Mouse (Mus musculus) thymus, adult 2 months (tissue): ENCODE measurements at regions not wholly inside any gene's neighbourhood (a gene's known extent, or its start where the extent isn't known, plus 50 kb on each side); places are given as distances from the start of the nearest gene placed in this dataset.

Source experiments
- DNase-seq: peaks from one replicate; pipeline ENCODE4 v3.0.0; 2021
- H3K27ac ChIP-seq: fragments of 200-500 bp; 2 replicates; pipeline ENCODE4 v1.5.1; 2012; ENCODE audit warnings: low read length, control low read depth; ENCODE audit not compliant: control insufficient read depth, insufficient read depth
- H3K27me3 ChIP-seq: fragments of 200-500 bp; 2 replicates; pipeline ENCODE4 v1.6.1; 2012; ENCODE audit warnings: mild to moderate bottlenecking, low read length, moderate library complexity, mixed read lengths; ENCODE audit not compliant: control insufficient read depth, insufficient read depth
- H3K36me3 ChIP-seq: fragments of 200-500 bp; 2 replicates; pipeline ENCODE4 v1.6.1; 2012; ENCODE audit warnings: mild to moderate bottlenecking, low read length, moderate library complexity; ENCODE audit not compliant: control insufficient read depth, insufficient read depth
- H3K4me1 ChIP-seq: fragments of 200-500 bp; replicated peaks from 2 replicates; pipeline ENCODE4 v1.6.1; 2012; ENCODE audit warnings: low read length; ENCODE audit not compliant: control insufficient read depth, insufficient read depth
- H3K4me3 ChIP-seq: fragments of 200-500 bp; 2 replicates; pipeline ENCODE4 v1.5.1; 2012; ENCODE audit warnings: mild to moderate bottlenecking, low read length, control low read depth, moderate library complexity; ENCODE audit not compliant: control insufficient read depth, insufficient read depth
- CTCF ChIP-seq: fragments of 200-500 bp; IDR thresholded peaks from 2 replicates; pipeline ENCODE4 v1.5.1; 2012; ENCODE audit warnings: mild to moderate bottlenecking, control low read depth, low read length, moderate library complexity, borderline replicate concordance; ENCODE audit not compliant: control insufficient read depth, poor library complexity, insufficient read depth; ENCODE audit errors: extremely low read depth
- POLR2A ChIP-seq: fragments of 200-500 bp; IDR thresholded peaks from 2 replicates; pipeline ENCODE4 v1.6.1; 2012; ENCODE audit warnings: mild to moderate bottlenecking, low read length, control low read depth, moderate library complexity; ENCODE audit not compliant: control insufficient read depth, poor library complexity, insufficient read depth; ENCODE audit errors: extremely low read depth
- WGBS: fragments of 180-500 bp; shearing (Covaris S2); methylation state at CpG from one replicate; pipeline ENCODE4 v1.1.7; 2018; 5-methylcytosine and 5-hydroxymethylcytosine counted together

- Histone ChIP-seq H3K27ac (no peak overlapping the region), H3K27me3 (no peaks in the 10 kb centered on the region), H3K4me1 (no peaks in the 10 kb centered on the region), H3K4me3 (no peak overlapping the region), H3K36me3 (no peaks in the 10 kb centered on the region)
- no peak for TF ChIP-seq POLR2A
- TF ChIP-seq CTCF: no peak
- WGBS: 79% methylated on average over 9 of the region's 9 CpGs
- DNase-seq: no peak
Observed at GRCm38 (mm10) chr15:59905832-59906797, 110.3 kb downstream of the 4933412E24Rik start.

DNA sequence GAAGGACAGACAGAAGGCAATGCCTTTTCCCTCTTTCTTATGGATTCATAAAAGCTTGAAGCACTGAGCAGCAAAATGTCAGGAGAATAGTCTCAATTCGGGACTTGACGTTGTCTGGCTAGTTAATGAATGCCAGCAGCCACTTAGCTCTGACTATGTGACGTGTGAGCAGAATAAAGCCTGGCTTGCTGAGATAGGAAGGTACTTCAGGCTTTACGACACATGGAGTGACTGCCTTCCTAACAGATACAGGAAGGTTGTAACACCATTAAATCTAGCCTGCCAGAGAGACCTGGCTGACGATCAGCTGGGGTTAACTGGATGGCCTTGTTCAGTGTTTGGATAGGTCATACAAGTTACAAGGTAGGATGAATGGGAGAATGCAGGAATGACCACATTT is 111.7 kb downstream of the 4933412E24Rik start:
- TF ChIP-seq POLR2A (no peak), CTCF (no peak)
- 89% methylated on average over 5 of the region's 5 CpGs for WGBS
- no peaks in the 10 kb centered on the region for H3K36me3 ChIP-seq
- DNase-seq: no peak
- H3K27ac ChIP-seq: no peak overlapping the region
- no peaks in the 10 kb centered on the region for H3K4me1 ChIP-seq
- no peak overlapping the region for H3K4me3 ChIP-seq
- H3K27me3 ChIP-seq: no peaks in the 10 kb centered on the region

- no peak for TF ChIP-seq POLR2A
- TF ChIP-seq CTCF: no peak
- no peak overlapping the region for H3K27ac ChIP-seq
Observed at GRCm38 (mm10) chr15:59888996-59889395, 127.4 kb downstream of the 4933412E24Rik start.

GRCm38 (mm10) chr15:59888131-59888459 is 128.3 kb downstream of the 4933412E24Rik start:
- Histone ChIP-seq H3K4me1 (no peaks in the 10 kb centered on the region), H3K27me3 (no peaks in the 10 kb centered on the region), H3K4me3 (no peak overlapping the region), H3K36me3 (no peaks in the 10 kb centered on the region), H3K27ac (no peak overlapping the region)
- 23% methylated on average over 2 of the region's 2 CpGs for WGBS
- TF ChIP-seq POLR2A: no peak
- no peak for TF ChIP-seq CTCF
- no peak for DNase-seq

More at GRCm38 (mm10) chr15:59888996-59889395, 127.4 kb downstream of the 4933412E24Rik start:
- H3K36me3 ChIP-seq: no peaks in the 10 kb centered on the region
- WGBS: 97% methylated on average over 2 of the region's 2 CpGs
- no peak overlapping the region for H3K4me3 ChIP-seq
- DNase-seq: no peak
- H3K27me3 ChIP-seq: no peaks in the 10 kb centered on the region
- H3K4me1 ChIP-seq: no peaks in the 10 kb centered on the region

- Histone ChIP-seq H3K27me3 (no peaks in the 10 kb centered on the region), H3K36me3 (no peaks in the 10 kb centered on the region), H3K27ac (no peak overlapping the region), H3K4me3 (no peak overlapping the region), H3K4me1 (no peaks in the 10 kb centered on the region)
- TF ChIP-seq CTCF (no peak), POLR2A (no peak)
- WGBS: 31% methylated on average over 5 of the region's 5 CpGs
- DNase-seq: no peak
Observed at GRCm38 (mm10) chr15:59887381-59888130, 128.9 kb downstream of the 4933412E24Rik start.

DNA sequence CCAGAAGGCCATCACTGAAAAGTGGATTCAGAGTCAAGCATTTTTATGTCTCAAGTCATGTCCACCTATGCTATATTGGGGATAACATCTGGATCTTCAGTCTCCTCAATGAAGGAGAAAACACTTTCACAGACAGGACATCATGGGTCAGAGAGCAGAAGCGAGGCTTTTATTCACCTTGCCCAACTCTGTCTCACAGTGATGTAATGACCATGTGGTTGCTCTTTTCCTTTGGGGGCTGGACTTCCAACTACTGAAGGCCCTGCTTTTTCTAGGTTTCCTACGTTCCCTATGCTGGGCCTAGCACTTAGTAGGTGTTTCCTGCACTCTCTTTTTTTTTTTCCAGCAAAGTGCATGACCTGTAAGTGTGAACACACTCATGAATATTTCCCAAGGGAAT is 130.4 kb downstream of the 4933412E24Rik start:
- no peak for DNase-seq
- WGBS: 90% methylated on average over 2 of the region's 2 CpGs
- Histone ChIP-seq H3K4me3 (no peak overlapping the region), H3K4me1 (no peaks in the 10 kb centered on the region), H3K27me3 (no peaks in the 10 kb centered on the region), H3K36me3 (no peaks in the 10 kb centered on the region), H3K27ac (no peak overlapping the region)
- no peak for TF ChIP-seq POLR2A
- TF ChIP-seq CTCF: no peak
